Mouse (Mus musculus) cerebellum, adult 8-10 months (tissue): ENCODE data around the gene Nubp2.

ENCODE experiments used
- DNase-seq: peaks from one replicate; pipeline ENCODE4 v3.0.0; 2022

Gene Nubp2

DNA sequence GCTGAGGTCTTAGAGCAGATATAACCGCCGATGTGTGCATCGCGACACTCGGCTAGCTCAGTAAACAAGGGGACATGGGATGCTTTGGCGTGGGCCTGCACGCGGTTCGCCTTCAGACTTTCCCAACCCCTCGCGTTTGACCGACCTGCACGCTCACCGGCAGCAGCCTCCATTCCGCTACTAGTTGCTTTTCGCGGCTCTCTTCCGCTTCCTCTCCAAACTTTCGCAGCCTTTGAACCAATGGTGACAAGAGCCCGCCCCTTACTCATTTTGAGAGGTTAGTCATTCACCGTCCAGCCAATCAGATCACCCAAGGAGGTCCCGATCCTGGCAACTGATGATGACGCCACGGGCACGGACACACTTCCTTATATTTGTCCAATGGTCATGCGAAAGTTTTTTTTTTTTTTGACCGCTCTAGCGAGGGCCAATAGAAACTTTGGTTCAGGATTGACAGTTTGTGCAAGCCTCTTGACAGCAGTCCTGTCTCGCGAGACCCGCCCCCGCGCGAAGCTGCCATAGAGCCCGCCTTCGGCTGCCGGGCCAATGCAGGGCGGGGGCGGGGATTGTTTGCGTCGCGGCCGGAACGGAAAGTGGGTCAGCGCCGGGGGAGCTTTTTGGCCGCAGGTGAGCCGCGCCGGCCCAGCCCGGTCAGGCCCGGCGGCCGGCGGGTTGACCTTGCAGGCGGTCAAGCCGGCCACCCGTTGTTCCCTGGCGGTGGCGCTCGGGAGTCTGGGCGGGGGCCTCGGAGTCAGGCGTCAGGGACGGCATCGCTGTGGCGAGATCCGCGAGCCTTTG lies at the start of gene Nubp2, which contains the start of gene Spsb3:
Gene Nubp2, minus strand, starts transcription at position 216 of the 798 bp plus-strand sequence.
Gene Spsb3, plus strand, starts transcription at position 510 of the 798 bp plus-strand sequence.
- peak; percentile 97 for DNase-seq

DNA sequence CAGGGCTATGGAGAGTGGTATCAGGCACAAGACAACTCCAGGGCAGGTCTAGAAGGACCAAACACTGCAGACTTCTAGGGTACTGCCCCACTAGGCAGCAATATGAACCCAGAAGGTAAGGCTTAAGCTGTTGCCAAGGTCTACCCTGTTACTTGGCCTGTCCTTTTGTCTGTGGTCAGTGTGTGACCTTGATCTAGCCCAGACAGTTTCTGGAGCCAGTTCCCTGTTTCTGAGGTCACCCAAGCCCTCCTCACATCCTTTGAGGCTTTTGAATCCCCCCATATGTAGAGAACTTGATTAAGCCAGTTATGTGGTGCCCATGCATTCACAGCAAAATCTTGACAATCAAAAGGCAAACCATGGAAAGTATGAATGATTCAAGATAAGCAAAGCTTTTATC lies 49.5 kb upstream of the Nubp2 start:
- DNase-seq = no peak

DNA sequence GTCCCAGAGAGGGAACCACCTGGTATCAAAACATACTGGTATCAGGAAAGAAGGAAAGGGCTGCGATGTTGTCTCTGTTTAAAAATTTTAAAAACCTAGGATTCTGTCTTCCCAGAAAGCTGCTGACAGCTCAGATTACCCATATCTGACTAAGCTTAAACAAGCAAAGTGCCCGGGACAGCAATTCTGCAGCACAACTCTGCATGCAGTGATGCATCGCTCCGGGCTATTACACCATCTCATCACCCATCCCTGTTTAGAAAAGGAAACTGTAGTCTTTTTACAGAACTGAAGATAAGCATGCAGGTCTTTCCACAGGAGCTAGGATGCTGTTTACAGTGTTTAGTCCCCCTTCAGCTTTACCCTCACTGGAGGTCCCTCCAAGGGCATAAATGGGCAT lies 48.8 kb upstream of the Nubp2 start:
- no peak for DNase-seq

DNA sequence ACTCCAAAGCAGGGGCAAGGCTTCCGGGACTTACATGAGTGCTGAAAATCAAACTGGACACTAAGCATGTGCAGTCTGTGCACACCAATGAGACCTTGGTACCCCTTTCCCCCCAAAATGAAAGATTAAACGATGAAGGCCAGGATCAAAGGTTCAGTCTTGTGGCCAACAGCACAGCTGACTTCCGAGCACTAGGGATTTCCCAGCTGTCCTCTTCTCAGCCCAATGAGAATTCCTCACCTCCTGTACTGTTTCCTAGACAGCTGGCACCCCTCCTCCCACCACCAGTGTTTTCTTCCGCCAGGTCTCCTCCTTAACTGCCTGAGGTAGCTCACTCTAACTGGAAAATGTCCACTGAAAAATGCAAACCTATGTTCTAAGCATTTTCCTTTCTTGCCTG lies 47.0 kb upstream of the Nubp2 start:
- DNase-seq = no peak

DNA sequence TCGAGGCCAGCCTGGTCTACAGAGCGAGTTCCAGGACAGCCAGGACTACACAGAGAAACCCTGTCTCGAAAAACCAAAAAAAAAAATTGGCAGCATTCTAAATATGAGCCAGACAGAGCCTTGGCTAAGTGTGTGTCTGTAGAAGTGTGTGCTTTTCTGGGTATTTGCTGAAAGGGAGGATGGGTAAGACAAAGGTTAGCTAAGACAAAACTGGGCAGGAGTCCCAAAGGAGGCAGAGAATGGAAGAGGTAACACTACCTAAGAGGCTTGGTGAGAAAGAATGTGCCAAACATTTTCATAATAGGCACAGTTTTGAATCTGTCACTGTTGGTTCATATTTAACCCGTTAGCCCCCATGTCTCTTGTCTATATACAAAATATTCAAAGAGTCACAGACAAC lies 46.3 kb upstream of the Nubp2 start:
- no peak for DNase-seq

DNA sequence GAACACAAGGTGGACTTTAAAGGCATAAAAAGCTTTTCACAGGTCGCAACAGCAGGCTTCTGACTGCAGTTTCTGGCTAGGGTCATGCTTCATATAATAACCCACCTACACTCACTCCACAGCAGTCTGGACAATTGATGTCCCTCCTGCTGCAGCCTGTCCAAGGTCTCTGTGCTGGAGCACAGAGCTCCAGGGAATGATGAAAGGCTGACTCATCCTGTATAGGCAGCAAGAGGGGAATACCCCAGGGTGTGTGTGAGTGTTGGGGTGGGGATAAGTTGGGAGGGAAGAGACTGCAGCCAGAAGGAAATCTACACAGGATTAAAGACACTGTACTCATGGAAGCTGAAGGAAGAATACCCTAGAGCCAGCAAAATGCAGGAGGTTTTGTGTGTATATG lies 43.4 kb upstream of the Nubp2 start:
- DNase-seq = no peak

DNA sequence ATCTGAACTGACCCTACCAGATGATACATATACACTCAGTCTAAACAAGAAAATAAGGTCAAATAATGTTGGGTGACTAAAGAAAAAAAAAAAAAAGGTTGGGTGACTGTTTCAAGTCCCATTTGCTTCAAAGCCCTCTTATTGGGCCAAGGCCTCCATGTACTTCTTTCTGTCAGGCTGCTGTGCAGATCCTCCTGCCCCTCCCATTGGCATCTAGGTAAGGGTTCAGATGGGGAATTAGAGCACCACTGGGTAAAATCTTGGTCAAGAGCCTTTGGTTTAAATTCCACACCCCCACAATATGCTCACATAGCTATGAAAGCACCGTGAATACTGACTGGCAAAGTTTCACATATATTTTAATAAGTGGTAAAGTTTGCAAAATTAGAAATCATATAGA lies 37.1 kb upstream of the Nubp2 start:
- no peak for DNase-seq

DNA sequence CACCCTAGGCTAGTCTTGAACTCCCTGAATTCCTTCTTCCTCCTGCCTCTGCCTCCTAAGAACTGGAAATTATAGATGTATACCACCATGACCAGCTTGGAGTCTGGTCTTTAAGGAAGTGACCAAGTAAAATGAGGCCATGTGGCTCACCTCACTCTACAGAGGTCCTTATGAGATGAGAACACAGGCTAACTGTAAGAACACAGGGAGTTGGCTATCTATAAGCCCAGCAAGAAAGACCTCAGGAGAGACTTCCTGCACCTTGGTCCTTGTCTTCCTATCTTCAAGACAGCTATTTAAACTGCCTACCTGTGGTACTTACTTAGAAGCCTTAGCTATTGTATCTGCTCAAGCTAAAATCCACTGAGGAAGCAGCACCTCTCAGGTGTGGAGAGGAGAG lies 27.8 kb upstream of the Nubp2 start:
- DNase-seq = no peak

DNA sequence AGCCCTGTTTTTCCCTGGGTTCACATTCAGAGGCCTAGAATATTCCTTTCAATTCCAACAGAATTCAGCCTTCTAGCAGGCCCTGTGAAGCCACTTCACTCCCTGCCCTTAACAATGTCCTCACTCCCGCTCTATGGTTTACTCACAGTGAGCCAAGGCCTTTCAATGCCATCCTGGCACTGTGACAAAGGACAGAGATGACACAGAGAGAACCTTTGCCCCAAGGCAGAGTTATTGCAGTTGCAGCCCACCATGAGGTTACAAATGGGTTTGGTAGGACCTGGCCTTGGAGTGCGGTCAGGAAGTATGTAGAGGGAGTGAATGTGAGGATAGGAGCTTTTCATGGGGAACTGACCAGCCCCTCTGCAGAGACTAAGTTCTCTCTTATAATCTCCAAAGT lies 21.4 kb upstream of the Nubp2 start:
- no peak for DNase-seq

DNA sequence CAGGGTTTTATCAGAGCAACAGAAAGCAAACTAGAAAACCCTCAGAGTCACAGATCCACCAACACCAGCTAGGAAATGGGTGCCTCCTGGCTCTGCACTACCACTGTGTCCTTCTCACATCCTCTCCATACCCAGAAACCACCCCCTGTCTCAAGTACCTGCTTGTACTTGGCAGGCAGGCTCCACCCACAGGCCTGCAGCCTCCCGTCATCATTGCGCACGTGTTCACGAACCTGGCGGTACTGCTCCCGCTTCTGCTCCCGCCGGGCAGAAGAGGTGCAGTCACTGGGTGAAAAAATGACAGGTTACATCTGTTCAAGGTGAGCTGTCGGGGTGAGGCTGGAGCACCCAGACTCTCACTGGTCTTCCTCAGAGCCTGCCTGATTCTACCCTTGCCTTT lies 17.6 kb upstream of the Nubp2 start:
- DNase-seq = no peak

DNA sequence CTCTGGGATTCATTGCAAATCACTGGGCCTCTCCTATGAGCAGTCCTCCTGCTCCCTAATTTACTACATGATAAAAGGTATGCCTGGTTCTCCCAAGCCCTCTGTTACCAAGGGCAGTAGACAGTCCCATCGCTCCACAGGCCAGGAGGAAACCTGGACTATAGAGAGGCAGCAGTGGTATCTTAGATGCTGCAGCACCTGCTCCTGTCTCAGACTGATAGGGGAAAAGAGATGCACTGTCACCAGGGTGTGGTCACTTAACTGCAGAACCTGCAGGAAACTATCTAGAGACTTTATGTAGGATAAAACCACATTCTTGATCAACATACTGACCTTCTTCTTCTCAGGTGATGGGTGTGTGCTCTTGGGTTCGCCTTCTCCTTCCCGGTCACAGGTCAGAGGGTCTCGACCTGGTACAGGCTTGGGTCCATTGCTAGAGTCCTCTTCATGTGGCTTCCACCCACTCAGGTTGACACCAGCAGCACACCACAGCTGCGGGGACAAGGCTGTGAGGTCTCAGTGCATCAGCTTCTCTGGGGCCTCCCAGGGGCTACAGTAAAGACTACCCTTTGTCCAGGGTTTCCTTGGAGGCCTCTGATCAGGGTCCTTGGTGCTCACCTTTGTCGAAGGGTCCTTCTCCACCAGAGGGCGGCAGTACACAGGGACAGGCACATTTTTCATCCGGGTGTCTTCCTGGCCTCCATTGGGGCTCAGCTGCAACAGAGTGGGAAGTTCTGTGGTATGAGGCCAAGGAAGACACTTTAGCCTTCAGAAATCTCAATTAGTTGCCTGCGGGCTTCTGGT lies 16.7 kb upstream of the Nubp2 start:
- peak; percentile 20 for DNase-seq

DNA sequence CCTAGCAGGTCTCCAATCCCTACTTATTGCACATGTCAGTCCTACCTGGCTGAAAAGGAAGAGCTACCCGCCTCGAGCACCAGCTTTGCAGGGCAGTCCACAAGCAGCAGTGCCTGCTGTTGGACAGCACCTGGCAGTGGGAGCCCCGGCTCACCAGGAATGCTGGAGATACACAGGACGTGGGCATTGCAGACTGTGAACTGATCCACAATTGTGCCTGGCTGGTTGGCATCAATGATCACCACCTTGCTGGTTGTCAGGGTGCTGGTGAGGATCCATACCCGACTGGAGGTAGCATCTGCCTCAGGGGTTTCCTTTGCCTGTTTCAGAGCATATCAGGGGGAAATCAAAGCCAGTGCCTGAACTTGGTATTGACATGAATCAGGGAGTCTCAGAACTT lies 16.0 kb upstream of the Nubp2 start:
- DNase-seq = no peak

DNA sequence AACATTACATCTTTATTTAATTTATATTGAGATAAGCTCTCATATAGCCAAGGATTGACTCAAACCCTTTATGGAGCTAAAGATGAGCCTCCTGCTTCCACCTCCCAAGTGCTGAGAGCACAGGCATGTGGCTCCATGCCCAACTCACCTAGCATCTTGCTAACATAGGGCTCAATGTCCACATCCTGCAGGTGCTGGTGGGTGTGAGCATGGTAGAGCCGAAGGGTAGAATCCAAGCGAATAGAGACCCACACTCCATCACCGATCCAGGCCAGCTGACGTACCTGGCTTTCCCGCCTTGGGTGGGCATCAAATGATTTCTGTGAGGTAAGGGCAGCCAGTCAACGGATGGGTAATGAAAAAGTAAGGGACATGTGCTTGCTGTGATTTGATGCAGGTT lies 13.9 kb upstream of the Nubp2 start:
- no peak for DNase-seq

DNA sequence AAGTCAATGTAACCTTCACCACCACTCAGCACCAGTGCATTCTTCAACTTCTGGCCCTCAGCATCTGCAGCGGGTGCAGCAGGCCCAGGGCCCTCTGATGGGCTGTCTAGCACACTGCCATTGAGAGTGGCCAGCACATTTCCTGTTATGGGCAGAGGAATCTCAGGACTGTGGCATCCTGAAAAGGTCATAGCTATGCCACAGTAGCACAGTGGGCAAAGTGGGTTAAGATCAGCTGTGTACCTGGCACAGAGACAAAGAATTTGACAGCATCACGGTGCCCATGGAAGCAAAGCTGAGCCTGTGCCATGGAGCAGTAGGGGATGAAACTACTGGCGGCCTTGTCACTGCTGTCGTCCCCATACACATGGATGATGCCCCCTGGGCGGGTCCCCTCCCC lies 13.0 kb upstream of the Nubp2 start:
- no peak for DNase-seq

DNA sequence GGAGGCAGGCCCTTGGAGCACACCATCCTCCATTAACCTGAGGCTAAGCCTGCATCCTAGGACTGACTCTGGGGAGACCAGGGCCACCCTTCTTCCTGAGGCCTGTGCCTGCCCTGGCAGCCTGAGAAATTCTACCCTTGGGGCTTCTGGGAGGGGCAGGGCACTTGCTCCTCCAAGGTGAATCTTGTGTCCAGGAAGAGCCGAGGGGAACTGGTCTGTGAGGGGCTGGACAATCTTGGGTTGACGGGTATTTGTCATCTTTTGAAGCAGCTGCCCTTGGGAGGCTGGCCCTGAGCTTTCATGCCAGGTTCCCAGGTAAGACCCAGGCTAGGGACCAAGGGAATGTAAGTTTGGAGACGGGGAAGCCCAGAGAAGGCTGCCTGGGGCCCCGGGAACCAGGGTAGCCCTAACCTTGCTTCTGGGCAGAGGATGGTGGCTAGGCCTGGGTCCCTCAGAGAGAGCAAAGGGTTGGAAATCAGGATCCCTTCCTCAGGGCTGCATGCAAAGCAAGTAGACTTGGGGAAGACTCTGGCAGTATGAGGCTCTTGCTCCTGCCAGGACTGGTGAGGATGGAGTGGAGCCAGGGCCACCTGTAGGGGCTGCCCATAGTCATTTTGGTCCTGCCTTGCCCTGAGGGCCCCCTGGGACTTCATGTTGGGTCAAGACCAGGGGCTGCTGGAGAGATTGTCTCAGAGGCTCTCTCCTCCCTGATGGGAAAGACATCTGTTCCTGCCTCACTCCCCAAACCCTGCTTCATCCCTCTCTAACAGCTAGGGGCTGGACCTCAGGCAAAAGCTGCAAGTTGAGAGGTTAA lies 12.1 kb upstream of the Nubp2 start:
- no peak for DNase-seq

DNA sequence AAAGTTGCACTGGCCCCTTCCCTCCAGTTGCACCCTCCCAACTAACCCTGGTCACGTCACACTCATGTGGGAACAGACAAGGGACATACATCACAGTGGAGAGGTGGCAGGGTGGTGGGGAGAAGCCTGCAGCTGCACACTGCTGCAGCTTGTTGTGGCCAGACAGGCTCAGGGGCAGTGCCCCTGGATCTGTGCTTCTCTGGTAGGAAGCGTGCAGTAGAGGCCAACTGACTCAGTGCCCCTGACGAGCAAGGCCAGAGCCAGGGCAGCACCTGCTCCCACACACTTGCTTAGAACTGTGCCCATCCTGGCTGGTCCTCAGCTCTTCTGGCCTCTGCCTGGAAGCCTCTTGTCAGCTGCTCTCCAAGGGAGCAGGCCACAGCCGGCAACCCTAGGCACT lies 11.5 kb upstream of the Nubp2 start:
- DNase-seq = no peak

DNA sequence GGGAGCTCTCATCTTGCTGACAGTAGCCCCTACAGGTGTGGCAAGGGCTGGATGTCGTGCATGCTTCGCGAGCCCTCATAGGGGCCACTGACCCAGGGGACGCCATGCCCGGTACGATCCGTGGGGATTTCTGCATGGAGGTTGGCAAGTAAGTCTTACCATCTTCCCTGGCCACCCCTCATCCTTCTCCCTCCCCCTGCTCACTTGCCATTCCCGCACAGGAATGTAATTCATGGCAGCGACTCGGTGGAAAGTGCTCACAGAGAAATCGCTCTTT lies 10.8 kb upstream of the Nubp2 start:
- DNase-seq = no peak

DNA sequence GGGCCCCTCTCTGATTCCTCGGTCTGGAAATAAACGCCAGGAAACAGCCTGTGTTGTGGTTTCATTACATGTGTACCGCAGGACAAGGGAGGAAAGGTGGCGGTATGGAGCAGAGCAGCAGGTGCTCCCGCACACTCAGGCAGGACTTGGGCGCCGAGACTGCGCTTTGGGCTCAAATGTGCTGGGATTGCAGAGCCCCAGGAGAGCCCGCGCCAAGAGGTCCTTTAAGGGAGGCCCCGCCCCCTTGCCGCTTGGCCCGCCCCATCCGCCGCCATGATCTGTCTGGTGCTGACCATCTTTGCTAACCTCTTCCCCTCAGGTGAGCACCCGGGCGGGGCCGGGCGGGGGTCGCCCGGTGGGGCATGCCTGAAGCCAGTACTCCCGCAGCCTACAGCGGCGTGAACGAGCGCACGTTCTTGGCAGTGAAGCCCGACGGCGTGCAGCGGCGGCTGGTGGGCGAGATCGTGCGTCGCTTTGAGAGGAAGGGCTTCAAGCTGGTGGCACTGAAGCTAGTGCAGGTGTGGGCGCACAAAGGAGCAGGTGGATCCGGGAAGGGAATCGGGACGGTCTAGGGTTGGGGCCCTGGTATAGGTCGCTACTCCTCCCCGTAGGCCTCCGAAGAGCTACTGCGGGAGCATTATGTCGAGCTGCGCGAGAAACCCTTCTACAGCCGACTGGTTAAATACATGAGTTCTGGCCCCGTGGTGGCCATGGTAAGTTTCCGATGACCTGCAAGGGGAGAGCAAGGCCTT lies 10.3 kb upstream of the Nubp2 start, which contains the start of gene Nme3:
Gene Nme3, plus strand, starts transcription at position 260 of the 752 bp plus-strand sequence.
- peak; percentile 72 for DNase-seq

DNA sequence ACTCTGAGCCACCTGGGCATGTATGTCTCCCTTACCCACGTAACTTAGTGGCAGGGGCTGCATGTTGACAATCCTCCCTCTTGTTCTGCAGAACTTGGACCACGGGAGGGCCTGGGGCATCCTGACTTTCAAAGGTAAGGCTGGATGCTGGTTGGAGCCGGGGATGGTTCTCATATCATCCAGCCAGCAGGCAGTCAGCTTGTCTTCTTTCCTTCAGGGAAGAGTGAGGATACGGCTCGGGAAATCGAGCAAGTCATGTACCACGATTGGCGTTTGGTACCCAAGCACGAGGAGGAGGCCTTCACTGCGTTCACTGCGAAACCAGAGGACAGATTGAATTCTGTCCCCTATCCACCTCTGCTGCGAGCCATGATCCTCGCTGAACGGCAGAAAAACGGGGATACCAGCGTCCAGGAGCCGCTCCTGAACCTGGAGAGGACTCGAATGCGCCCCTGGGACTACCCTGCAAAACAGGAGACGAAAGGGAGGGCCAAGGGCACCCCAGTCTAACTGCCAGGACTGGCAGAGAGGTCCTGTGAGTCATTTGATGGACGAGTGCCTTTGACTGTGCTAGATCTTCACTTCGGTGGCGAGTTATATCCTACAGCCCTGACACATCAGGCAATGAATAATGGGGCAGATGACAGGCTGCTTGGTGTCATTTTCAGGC lies 9.6 kb upstream of the Nubp2 start:
- no peak for DNase-seq

DNA sequence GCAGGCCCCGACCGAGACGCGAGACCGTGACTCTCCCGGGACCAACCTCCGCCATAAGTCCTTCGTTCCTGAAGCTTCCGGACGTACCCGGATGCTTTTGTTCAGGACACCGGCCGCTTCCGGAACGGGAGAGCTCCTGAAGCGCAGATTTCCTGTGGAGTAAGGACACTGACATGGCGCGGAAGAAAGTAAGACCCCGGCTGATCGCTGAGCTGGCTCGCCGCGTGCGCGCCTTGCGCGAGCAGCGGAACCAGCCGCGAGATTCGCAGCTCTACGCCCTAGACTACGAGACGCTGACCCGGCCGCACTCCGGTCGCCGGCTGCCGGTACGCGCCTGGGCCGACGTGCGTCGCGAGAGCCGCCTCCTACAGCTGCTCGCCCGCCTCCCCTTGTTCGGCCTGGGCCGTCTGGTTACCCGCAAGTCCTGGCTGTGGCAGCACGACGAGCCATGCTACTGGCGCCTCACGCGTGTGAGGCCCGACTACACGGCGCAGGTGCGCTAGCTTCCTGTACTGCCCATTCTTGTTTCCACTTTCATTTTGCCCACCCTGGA lies 8.9 kb upstream of the Nubp2 start, which contains the start of the genes Eme2 and Mrps34:
Gene Eme2, minus strand, starts transcription at position 93 of the 553 bp plus-strand sequence.
Gene Mrps34, plus strand, starts transcription at position 122 of the 553 bp plus-strand sequence.
- peak; percentile 78 for DNase-seq
